Comparison of ENCODE assay signal across 9 mouse cellular contexts in genomic region chr4:62274841-62275536, GRCm38 (mm10). TPM values are rescaled to one million over a fixed set of nuclear protein-coding genes. Genes with fewer than 3 reads are reported as not detected.
DNase-seq lines count a peak whose midpoint lies in the region; ATAC-seq and TF ChIP-seq lines count a peak whose summit lies in the region.
"Had no signal": no experiment of that assay in that cellular context is flagged by ENCODE, and none has a peak within 500 bp of the region (broad histone marks: within the 10 kb centered on the region; RNA-seq: fewer than 3 reads in every experiment).

No protein-coding gene starts in this region.

- TF ChIP-seq CTCF in layer of hippocampus, adult 2 months (conservative IDR thresholded peaks at IDR 0.05) = no peak

- WGBS in intestine, embryonic 15.5 days = 49% methylated on average over 12 of the region's 12 CpGs

- no peak overlapping the region for H3K9ac ChIP-seq in intestine, embryonic 15.5 days
- H3K9ac ChIP-seq: liver, embryonic 13.5 days had no signal

- no peaks in the 10 kb centered on the region for H3K4me1 ChIP-seq in intestine, embryonic 15.5 days (replicated peaks)

- H3K27me3 ChIP-seq in intestine, embryonic 15.5 days (replicated peaks) = no peaks in the 10 kb centered on the region
- H3K27me3 ChIP-seq: liver, embryonic 13.5 days had no signal

- H3K36me3 ChIP-seq in intestine, embryonic 15.5 days = no peaks in the 10 kb centered on the region
- H3K36me3 ChIP-seq: liver, embryonic 13.5 days had no signal

- ATAC-seq in intestine, embryonic 15.5 days = peak; percentile 28

- peak in 1 of 2 experiments; percentile 27 for DNase-seq in layer of hippocampus, adult 2 months (ENCODE audit: low spot score in 2 of 2)
- DNase-seq in layer of hippocampus, adult 9-10 months (ENCODE audit: low spot score) = no peak
- peak; percentile 66 for DNase-seq in embryo, embryonic 9.5 days (ENCODE audit: extremely low spot score)
- peak; percentile 87 for DNase-seq in retina, postnatal 1 day
- DNase-seq in adrenal gland, adult 18-20 months (ENCODE audit: low spot score in 2 of 2) = no peak
- no peak for DNase-seq in thymus, postnatal 4 days
- DNase-seq in thymus, postnatal 25 days = no peak
- DNase-seq: liver, embryonic 13.5 days had no signal

- no peak overlapping the region for H3K4me2 ChIP-seq in intestine, embryonic 15.5 days (replicated peaks)
- H3K4me2 ChIP-seq: liver, embryonic 13.5 days had no signal

- H3K9me3 ChIP-seq in intestine, embryonic 15.5 days = no peaks in the 10 kb centered on the region
- H3K9me3 ChIP-seq: liver, embryonic 13.5 days had no signal

- H3K27ac ChIP-seq in layer of hippocampus, adult 2 months = peak overlapping the region; percentile 71
- H3K27ac ChIP-seq in intestine, embryonic 15.5 days = no peak overlapping the region
- H3K27ac ChIP-seq: liver, embryonic 13.5 days had no signal

- H3K4me3 ChIP-seq in layer of hippocampus, adult 2 months = no peak overlapping the region
- H3K4me3 ChIP-seq in intestine, embryonic 15.5 days (replicated peaks) = no peak overlapping the region
- H3K4me3 ChIP-seq: liver, embryonic 13.5 days had no signal

RNA-seq across cellular contexts. Expression of gene Slc31a2, which starts 12.6 kb away (rescaled TPM):
- total RNA-seq in layer of hippocampus, adult 2 months (2021) = 10 to 100 TPM in 1 of 2 experiments, 1 to 10 TPM in 1; 9.5 to 10.2 TPM
- polyA plus RNA-seq in intestine, embryonic 15.5 days (2015; fragmentation: Nextera tagmentation; extraction: Ambion mirVana) = 17.0 and 19.9 TPM in 2 replicates
- 10 to 100 TPM; 27.0 to 28.3 TPM for total RNA-seq in adrenal gland, adult 18-20 months (2021)

RNA-seq across cellular contexts. Expression of gene Zfp37, which starts 44.1 kb away (rescaled TPM):
- 10 to 100 TPM; 26.0 to 26.3 TPM for total RNA-seq in layer of hippocampus, adult 2 months (2021)
- 6.0 and 6.9 TPM in 2 replicates for polyA plus RNA-seq in intestine, embryonic 15.5 days (2015; fragmentation: Nextera tagmentation; extraction: Ambion mirVana)
- total RNA-seq in adrenal gland, adult 18-20 months (2021) = 1 to 10 TPM; 4.7 to 4.8 TPM

Comparison
In these comparisons a context has a peak if more than half of its experiments do, and no peak if none do; other contexts are left out.
1. DNase-seq: peak in embryo, embryonic 9.5 days (single experiment) and retina, postnatal 1 day (single experiment); none in layer of hippocampus, adult 9-10 months (single experiment), adrenal gland, adult 18-20 months (0 of 2), thymus, postnatal 4 days (single experiment) and thymus, postnatal 25 days (single experiment).
2. RNA of gene Zfp37, which starts 44.1 kb away (total RNA-seq): 26.0 to 26.3 TPM in layer of hippocampus, adult 2 months; 4.7 to 4.8 TPM in adrenal gland, adult 18-20 months; every median in the first group is over 4 times any median in the second.